9 mouse cellular contexts compared by ENCODE assay signal in genomic region chr12:7977466-7978189, GRCm38 (mm10). TPM values are rescaled to one million over a fixed set of nuclear protein-coding genes. Genes with fewer than 3 reads are reported as not detected.
A peak's percentile ranks its signal among the peaks of the same experiment; 100 is the strongest.
DNase-seq lines count a peak whose midpoint lies in the region; ATAC-seq and TF ChIP-seq lines count a peak whose summit lies in the region.
"Had no signal": no experiment of that assay in that cellular context is flagged by ENCODE, and none has a peak within 500 bp of the region (broad histone marks: within the 10 kb centered on the region; RNA-seq: fewer than 3 reads in every experiment).

Apob (plus strand) TSS chr12:7977648.

- 0 out of 2 replicates have a peak, but pooled peaks cover 3% of the 10 kb centered on the region for H3K9me3 ChIP-seq in erythroblast, embryonic 14.5 days (ENCODE audit: control insufficient read depth, low read length)
- H3K9me3 ChIP-seq in midbrain, embryonic 14.5 days (ENCODE audit: control insufficient read depth, low read length) = no peaks in the 10 kb centered on the region
- H3K9me3 ChIP-seq: embryonic facial prominence, embryonic 12.5 days had no signal

- peak within 1 kb of the TSS; percentile 36 for H3K4me2 ChIP-seq in midbrain, embryonic 14.5 days (ENCODE audit: low read length)
- H3K4me2 ChIP-seq: embryonic facial prominence, embryonic 12.5 days had no signal

- whole genome bisulfite sequencing in midbrain, embryonic 14.5 days = 88% methylated on average over 20 of the region's 20 CpGs
- 87% methylated on average over 20 of the region's 20 CpGs for whole genome bisulfite sequencing in cerebellum, adult 2 months

- H3K36me3 ChIP-seq in erythroblast, embryonic 14.5 days (ENCODE audit: control insufficient read depth) = no peaks in the 10 kb centered on the region
- H3K36me3 ChIP-seq in midbrain, embryonic 14.5 days (ENCODE audit: control insufficient read depth, insufficient read depth, low read length) = no peaks in the 10 kb centered on the region
- H3K36me3 ChIP-seq: embryonic facial prominence, embryonic 12.5 days had no signal

- no peaks in the 10 kb centered on the region for H3K4me1 ChIP-seq in erythroblast, embryonic 14.5 days (ENCODE audit: control insufficient read depth)
- 0 out of 2 replicates have a peak, but pooled peaks cover 9% of the 10 kb centered on the region for H3K4me1 ChIP-seq in midbrain, embryonic 14.5 days (ENCODE audit: control insufficient read depth, insufficient read depth, low read length)
- H3K4me1 ChIP-seq in cerebellum, adult 2 months (ENCODE audit: control insufficient read depth, insufficient read depth, low read length) = no peaks in the 10 kb centered on the region
- H3K4me1 ChIP-seq: embryonic facial prominence, embryonic 12.5 days had no signal

- DNase-seq in ES-CJ7 (ENCODE audit: low read depth, low spot score) = peak; percentile 11
- DNase-seq in kidney, adult 9 months = peak; percentile 81
- DNase-seq in midbrain, embryonic 14.5 days = no peak
- DNase-seq in right cerebral cortex, adult 2 months (ENCODE audit: low spot score in 2 of 2) = no peak
- no peak for DNase-seq in frontal cortex, postnatal 14 days (ENCODE audit: low spot score in 2 of 2)
- no peak for DNase-seq in cerebellum, adult 2 months

- no peak within 1 kb of the TSS for H3K9ac ChIP-seq in midbrain, embryonic 14.5 days (replicated peaks; ENCODE audit: low read length)
- H3K9ac ChIP-seq: embryonic facial prominence, embryonic 12.5 days had no signal

- no peak for TF ChIP-seq CTCF in cerebellum, adult 2 months (IDR thresholded peaks at IDR 0.05; ENCODE audit: borderline replicate concordance, insufficient read depth, low read depth, low read length)

- H3K4me3 ChIP-seq in erythroblast, embryonic 14.5 days (replicated peaks) = peak within 1 kb of the TSS; percentile 57
- no peak within 1 kb of the TSS for H3K4me3 ChIP-seq in midbrain, embryonic 14.5 days (replicated peaks; ENCODE audit: low read depth, low read length)
- H3K4me3 ChIP-seq in cerebellum, adult 2 months (replicated peaks; ENCODE audit: insufficient read depth, low read depth, low read length) = no peak within 1 kb of the TSS
- H3K4me3 ChIP-seq: embryonic facial prominence, embryonic 12.5 days had no signal

- no peak for ATAC-seq in erythroblast, adult 5-6 weeks (replicated peaks; ENCODE audit: low FRiP score, poor library complexity, severe bottlenecking)
- no peak for ATAC-seq in midbrain, embryonic 14.5 days (ENCODE audit: low FRiP score, low TSS enrichment)

- no peak within 1 kb of the TSS for H3K27ac ChIP-seq in midbrain, embryonic 14.5 days (replicated peaks; ENCODE audit: low read depth, low read length)
- H3K27ac ChIP-seq in cerebellum, adult 2 months (ENCODE audit: insufficient read depth, low read length) = no peak within 1 kb of the TSS
- H3K27ac ChIP-seq: embryonic facial prominence, embryonic 12.5 days had no signal

- H3K27me3 ChIP-seq in erythroblast, embryonic 14.5 days (ENCODE audit: control insufficient read depth) = no peaks in the 10 kb centered on the region
- no peaks in the 10 kb centered on the region for H3K27me3 ChIP-seq in midbrain, embryonic 14.5 days (ENCODE audit: control insufficient read depth, insufficient read depth, low read length)
- H3K27me3 ChIP-seq in cerebellum, adult 2 months (ENCODE audit: control insufficient read depth, insufficient read depth, low read length) = no peaks in the 10 kb centered on the region
- H3K27me3 ChIP-seq: embryonic facial prominence, embryonic 12.5 days had no signal

- no peak for TF ChIP-seq POLR2A in cerebellum, adult 2 months (IDR thresholded peaks at IDR 0.05; ENCODE audit: borderline replicate concordance, insufficient read depth, low read length)

RNA-seq across cellular contexts. Expression of gene Apob, which starts in this region (rescaled TPM):
- polyA plus RNA-seq in erythroblast, embryonic 14.5 days (2012) = 0.01 and 0.03 TPM in 2 replicates
- total RNA-seq in erythroblast, adult 5-6 weeks (2015; ENCODE audit: low replicate concordance) = not detected in 2 replicates
- 0.14 TPM in 1 of 2 replicates, not detected in the other for total RNA-seq in erythroblast, adult 5-6 weeks (2017; ENCODE audit: low replicate concordance)
- not detected in 2 replicates for polyA plus RNA-seq in midbrain, embryonic 14.5 days (2014; fragmentation: Nextera tagmentation; extraction: Ambion mirVana)
- polyA plus RNA-seq in cerebellum, adult 2 months (2012; rRNA removed) = 0.02 and 0.08 TPM in 2 replicates

Comparison
In these comparisons a context has a peak if more than half of its experiments do, and no peak if none do; other contexts are left out.
1. DNase-seq: peak in ES-CJ7 (single experiment) and kidney, adult 9 months (single experiment); none in midbrain, embryonic 14.5 days (single experiment), right cerebral cortex, adult 2 months (0 of 2), frontal cortex, postnatal 14 days (0 of 2) and cerebellum, adult 2 months (0 of 2).